Mouse (Mus musculus) left cerebral cortex, postnatal 4 days (tissue): ENCODE measurements at regions not wholly inside any gene's neighbourhood (a gene's known extent, or its start where the extent isn't known, plus 50 kb on each side); places are given as distances from the start of the nearest gene placed in this dataset.
A peak's percentile ranks its signal among the peaks of the same experiment; 100 is the strongest.
"Not testable (repeated sequence)": the region's sequence is repeated elsewhere in the genome, so short reads cannot be mapped to it uniquely, and the experiment has no call there.

Source experiments
- DNase-seq: peaks from one replicate; pipeline ENCODE4 v3.0.0-alpha.2; 2022
- intact Hi-C: fragments of 180-260 bp; cut with DNase I; formaldehyde crosslinking; loops from one replicate; pipeline ENCODE4 v1.15.1; 2025

DNA sequence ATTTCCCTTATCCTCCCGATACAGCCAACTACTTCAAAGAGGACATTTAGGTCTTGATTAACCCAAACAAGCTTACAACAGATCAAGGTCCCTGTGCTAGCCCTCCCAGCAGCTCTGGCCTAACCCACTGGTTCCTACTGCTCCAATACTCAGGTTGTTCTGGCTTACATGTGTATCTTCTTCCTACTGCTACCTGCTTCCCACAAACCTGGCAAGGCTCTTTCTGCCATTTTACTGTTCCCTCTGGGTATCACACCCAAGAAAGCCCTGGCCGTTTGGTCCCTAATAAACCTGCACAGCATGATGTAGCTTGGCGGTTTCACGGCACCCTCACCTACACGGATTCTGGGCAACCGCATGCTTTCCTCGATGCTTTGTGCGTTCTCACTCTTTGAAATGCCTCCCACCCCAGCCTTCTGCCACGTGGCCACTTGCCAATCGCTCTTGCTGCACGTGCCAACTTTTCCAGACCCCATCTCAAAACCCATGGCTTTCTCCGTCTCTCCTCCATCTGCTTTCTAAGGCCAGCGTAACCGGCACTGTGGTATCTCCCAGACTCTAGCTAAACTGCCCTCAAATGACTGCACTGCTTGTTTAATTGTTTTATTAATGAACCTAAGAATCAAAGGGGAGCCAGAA, 758.4 kb upstream of the Map3k7 start:
- peak; percentile 91 for DNase-seq
- intact Hi-C loops = no loop called here

DNA sequence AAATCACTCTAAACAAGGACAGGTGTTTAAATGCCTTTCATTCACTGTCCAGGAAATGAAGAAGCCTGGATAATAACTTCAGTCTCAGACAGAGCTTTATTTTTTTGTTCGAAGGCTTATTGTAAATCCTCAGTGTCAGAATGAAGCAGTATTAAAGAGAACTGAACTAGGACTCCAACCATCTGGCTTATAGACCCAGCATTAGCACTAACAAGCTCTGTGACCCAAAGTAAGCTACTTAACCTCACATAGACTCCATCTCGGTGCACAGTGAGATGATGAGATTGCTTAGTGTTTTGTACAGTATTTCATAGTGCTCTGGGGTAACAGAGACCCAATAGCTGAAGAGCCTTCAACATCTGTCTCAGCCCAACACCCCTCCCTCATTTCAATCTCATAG, 738.2 kb upstream of the Map3k7 start:
- intact Hi-C loops = no loop called here
- no peak for DNase-seq

DNA sequence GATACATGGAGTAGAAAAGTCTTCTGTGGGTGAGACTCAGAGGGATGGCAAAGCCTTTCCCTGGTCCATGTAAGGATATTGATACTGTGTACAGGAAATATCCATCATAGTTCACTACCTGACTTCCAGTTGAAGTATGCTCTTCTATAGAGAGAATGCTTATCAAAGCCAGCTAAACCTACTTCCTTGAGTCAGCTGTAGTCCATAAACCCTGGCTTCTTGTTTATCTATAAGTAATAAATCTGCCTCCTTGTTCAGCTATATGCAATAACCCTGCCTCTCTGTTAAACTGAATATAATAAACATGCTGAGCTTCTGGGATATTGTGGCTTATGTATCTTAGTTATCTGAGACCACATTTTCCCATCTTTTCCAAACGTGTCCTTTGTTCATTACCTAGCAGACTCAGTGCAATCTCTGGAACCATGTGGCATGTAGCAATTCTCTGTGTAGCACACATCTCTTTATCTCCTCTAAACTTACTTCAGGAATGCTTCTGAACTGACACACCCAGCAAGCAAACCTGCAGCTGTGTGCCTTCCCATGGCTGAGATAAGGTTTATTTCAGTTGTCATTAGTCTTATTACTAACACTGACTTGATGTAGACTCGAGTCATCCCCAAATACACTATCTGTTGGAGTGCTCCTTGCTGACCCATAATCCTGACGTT, 694.9 kb upstream of the Map3k7 start:
- DNase-seq = no peak
- intact Hi-C loops = no loop called here

DNA sequence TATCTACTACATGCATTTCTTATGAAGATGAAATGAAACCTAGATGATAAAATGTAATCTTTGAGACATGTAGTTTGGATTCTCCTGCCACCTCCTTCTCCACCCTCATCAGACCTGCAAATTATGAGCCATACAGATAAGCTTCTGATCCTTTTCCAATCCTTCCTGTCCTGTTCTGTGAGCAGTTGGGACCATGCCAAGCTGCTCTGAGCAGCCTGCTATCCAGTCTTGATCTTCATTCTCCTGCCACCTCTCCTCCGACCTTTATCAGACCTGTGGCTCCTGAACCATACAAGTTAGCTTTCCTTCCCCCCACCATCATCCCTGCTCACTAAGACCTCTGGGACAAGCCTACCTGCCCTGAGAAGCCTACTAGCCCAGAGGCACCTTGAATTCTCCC, 689.8 kb upstream of the Map3k7 start:
- intact Hi-C loops = no loop called here
- DNase-seq = peak; percentile 2

- intact Hi-C loops = no loop called here
- DNase-seq = no peak
These were observed 673.5 kb upstream of the Map3k7 start for GRCm38 (mm10) chr4:31290301-31290975.

DNA sequence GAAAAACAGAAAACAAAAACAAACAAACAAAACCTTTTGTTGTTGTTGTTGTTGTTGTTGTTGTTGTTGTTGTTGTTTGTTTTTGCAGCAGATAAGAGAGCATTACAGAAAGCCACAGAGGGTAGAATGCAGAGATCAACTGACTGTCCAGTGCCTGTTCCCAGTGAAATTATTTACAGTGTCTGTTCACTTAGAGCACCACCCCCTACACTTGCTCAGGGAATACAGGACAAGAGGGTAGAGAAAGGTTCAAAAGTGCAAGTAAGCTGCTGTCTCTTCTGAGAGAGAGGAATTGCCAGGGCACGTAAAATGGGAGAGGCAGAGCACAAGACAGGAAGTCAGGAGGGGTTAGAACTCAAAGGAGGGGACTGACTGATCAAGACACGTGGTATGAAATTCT, 670.1 kb upstream of the Map3k7 start:
- intact Hi-C loops = no loop called here
- DNase-seq = no peak

DNA sequence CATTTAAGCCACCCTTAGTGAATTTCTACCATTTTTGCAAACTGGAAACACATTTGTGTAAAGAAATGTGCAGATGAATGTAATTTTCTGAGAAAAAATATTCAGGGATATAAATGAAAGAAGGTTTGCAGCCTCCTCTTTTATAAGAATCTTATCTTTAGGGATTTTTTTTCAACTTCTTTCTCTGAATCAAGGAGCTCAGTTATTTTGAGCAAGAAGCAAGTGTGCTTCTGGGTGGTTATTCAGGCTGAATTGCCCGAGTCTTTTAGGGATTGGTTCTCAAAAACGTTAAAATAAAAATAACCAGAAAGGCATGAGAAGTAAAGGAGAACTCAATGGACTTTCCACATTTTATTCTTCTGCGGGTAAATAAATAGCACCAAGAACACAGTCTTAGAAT, 666.0 kb upstream of the Map3k7 start:
- intact Hi-C loops = no loop called here
- DNase-seq = no peak

DNA sequence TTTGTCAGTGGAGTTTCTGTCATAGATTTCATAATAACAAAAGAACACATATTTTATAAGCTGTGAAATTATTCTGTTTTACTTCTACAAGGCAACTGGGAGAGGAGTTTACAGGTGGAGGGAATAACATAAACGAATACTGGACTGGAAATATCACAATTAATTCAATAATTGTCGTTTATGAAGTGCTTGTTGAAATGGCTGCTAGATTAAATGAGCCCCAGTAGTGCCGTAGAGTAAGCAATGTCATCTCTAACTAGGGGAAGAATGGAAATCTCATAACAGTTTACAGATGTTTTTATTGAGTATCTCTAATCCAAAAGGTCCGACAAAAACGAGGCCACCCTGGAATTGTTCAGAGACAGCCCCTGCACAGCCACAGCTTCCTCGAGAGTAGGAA, 644.6 kb upstream of the Map3k7 start:
- intact Hi-C loops = no loop called here

DNA sequence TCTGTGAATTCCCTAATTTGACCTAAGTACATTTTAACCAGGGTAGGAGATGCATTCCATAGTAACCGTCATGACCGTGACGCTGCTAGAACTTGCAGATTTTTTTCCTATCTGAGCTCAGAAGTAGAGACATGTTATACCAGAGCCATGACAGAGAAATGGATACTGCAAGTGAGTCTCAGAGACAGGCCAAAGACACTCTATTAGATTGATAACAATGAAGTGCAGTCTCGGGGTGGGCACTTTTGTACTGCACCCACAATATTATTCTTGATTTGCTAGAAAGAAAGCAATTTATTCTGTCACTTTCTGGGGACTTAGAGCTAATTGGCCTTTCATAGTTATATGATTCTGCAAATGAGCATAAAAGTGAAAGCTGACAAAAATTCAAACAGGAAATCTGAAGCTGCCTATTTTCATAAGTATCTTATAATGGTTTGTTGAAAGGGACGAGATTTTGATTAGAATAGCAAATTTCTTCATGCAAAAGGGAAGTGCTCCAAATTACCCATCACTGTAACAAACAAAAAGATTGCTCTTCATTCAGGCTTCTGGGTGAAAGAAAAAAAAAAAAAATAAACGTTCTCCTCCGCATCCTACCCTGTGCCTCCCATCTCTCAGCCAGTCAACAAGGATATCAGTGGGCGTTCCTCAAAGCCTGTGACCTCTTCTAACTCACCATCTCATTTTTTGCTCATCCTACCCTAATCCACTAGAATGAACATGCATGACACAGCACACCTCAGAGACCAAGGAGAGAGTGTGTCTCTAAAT, 643.0 kb upstream of the Map3k7 start:
- intact Hi-C loops = no loop called here
- no peak for DNase-seq

More for the DNA sequence above, 644.6 kb upstream of the Map3k7 start:
- no peak for DNase-seq

GRCm38 (mm10) chr4:31323816-31324215, 640.1 kb upstream of the Map3k7 start:
- no peak for DNase-seq
- intact Hi-C loops = no loop called here

DNA sequence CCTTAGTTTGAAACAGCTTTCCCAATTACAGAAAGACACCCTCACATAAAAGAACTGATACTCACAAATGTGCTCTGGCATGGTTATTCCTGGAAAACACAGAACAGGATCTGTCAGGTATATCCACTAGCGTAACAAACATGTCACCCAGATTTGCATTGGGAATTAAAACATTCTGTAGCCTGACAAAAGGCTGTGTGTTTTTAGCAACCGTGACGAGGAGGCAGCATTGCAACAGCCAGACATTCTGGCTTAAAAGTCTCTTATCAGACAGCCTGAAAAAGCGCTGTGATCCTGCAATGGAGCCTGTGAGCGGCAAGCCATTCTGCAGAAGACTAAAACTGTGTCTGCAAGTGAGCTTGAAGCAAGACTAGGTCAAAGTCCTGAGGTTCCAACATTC, 635.1 kb upstream of the Map3k7 start:
- intact Hi-C loops = no loop called here
- no peak for DNase-seq

- intact Hi-C loops = no loop called here
- DNase-seq = no peak
These were observed 632.8 kb upstream of the Map3k7 start for GRCm38 (mm10) chr4:31331053-31331452.

GRCm38 (mm10) chr4:31335686-31336085, 628.2 kb upstream of the Map3k7 start:
- intact Hi-C loops = no loop called here

DNA sequence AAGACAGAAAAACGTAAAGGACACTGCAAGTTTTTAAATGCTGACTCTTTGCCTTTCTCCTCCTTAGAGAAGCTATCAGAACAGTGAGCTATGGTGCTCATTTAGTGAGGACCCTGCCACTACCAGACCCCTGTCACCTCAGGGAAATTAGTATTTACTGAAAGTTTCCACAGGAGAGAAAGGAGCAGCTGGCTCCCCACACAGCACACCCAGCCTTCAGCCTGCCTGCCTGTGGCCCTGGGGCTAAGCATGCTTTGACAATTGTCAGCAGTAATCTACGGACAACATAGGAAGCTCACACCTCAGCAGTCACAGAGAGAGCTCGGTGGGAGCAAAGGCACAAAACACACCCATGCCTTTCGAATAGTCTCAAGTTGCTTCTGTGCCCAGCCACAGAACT, 625.9 kb upstream of the Map3k7 start:
- intact Hi-C loops = no loop called here
- DNase-seq = no peak

More at GRCm38 (mm10) chr4:31335686-31336085, 628.2 kb upstream of the Map3k7 start:
- no peak for DNase-seq

GRCm38 (mm10) chr4:31343312-31344248, 620.3 kb upstream of the Map3k7 start:
- intact Hi-C loops = no loop called here
- no peak for DNase-seq

GRCm38 (mm10) chr4:31354046-31354445, 609.9 kb upstream of the Map3k7 start:
- intact Hi-C loops, DNase-seq: not testable (repeated sequence)

DNA sequence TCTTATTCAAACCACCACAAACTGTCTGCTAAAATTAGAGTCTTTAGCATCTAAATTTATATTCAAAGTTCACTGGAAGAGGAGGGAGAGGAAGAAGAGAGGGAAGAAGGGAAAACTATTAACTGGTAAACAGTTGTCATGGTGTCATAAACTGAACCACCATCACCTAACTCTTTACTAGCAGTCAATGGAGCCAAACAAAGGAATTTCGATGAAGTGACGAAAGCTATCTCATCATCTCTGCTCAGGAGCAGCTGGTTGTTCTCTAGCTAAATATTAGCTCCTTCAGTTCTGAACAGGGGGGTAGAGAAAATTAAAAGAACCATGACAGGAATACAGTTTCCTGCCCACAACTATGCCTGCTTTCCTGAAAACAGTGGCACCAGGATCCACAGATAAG, 608.9 kb upstream of the Map3k7 start:
- no peak for DNase-seq
- intact Hi-C loops = no loop called here

DNA sequence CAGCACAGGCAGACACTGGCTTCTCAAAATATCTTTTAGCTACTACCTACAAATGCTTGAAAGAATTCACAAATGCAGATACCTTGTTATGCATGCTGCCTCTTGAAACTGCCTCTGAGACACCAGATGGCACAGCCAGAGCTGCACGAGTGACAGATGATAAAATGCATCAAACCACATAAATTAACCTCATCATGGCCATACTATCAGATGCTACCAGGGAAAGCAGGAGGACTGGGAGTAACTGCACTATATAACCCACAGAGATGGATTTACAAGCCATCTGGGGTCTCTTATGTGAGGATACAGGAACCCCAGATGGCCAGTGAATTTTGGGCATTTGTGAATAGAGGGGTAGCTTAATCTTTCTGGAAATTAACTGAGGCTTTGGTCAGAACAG, 597.7 kb upstream of the Map3k7 start:
- intact Hi-C loops = no loop called here
- peak; percentile 33 for DNase-seq

DNA sequence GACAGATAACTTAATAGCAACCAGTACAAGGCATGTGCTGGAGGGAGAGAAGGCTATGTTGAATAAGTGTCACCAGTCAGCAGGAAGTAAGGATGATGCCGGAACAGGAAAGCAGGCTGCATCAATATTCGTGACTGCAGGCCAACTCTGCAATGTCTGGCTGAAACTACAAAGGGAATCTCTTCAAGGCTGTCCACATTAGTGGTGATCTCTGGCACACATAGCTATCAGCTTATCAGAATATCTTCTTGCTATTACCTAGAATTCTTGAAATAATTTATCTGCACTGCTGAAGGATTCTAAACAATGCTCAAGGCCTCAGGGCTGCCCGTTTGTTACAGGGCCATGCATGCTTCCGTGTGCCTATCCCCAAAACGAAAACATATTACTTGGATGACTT, 596.9 kb upstream of the Map3k7 start:
- DNase-seq = no peak
- intact Hi-C loops = no loop called here

DNA sequence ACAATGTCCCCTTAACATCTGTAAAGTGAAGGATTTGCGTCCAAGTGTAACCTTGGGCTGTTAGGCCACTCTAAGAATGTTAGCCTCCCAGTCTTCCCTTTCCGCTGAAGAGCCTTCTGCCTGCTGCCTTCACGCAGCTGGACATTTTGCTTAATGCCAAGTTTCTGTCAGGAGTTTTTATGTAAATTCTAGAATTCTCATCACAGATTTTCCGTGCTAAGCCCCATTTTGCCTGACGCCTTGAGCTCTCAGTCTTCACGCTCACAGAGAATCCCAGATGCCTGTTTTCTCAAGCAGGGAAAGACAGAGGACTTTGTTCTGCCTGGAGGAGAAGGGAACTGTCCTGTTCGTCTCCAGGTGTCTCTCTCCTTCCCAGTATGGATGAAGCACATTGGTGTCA, 593.8 kb upstream of the Map3k7 start:
- intact Hi-C loops = no loop called here
- peak; percentile 35 for DNase-seq
